Mouse (Mus musculus): Measurements from ENCODE around the gene Gsto2.

DNA sequence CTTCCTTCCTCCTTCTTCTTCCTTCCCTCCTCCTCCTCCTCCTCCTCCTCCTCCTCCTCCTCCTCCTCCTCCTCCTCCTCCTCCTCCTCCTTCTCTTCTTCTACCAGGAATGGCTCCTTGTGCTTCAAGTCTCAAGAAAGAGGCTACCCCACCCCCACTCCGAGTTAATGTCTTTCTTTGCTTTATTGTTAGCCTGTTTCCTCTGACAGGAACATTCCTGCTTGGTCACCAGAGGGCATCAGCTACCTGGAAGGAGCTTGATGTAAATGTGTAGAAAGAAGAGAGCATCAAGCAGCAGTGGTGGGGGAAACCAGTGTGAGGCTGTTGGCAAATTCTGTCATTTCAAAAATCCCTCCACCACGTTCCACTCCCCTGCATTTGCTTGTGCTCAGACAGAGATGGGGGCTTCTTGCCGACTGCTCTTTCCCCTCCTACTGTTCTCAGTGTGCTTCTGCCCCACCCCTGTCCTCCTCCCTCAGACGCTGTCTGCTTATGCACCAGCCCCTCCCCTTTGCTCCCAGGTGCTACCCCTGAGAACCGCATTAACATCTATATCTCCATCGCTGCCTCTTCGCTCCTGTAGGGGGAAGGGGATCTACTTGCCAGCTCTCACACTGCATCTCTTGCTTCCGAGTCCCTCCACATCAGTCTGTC, 43.1 kb upstream of the Gsto2 start:
- TF ChIP-seq POLR2A (IDR thresholded peaks at IDR 0.05; ENCODE audit: extremely low read depth, insufficient read depth, low read length) (no peak), CTCF (IDR thresholded peaks at IDR 0.05; ENCODE audit: low read depth, low read length) (no peak)

Data from liver, adult 2 months (tissue).